Mouse (Mus musculus) neutrophil, adult 5-6 weeks (primary cell): ENCODE results near the gene Olfr548-ps1. TPM values are rescaled to one million over a fixed set of nuclear protein-coding genes. Genes with fewer than 3 reads are reported as not detected.
A peak's percentile ranks its signal among the peaks of the same experiment; 100 is the strongest.
"Not testable (repeated sequence)": the region's sequence is repeated elsewhere in the genome, so short reads cannot be mapped to it uniquely, and the experiment has no call there.

Experiments used
- ATAC-seq: fragments of 151-379, 151-347 bp; 2 replicates; pipeline ENCODE4 v1.8.0; 2017; ENCODE audit warnings: mild to moderate bottlenecking, moderate TSS enrichment; ENCODE audit not compliant: insufficient number of reproducible peaks, poor library complexity, low FRiP score, severe bottlenecking; ENCODE audit errors: extremely low read depth
- total RNA-seq: library from RNA; stranded (forward); fragments of 200-1000 nt; gene quantifications from 2 replicates; pipeline ENCODE4 v1.2.3, GENCODE M21; 2017

Olfr548-ps1 gene
- not detected in 2 replicates for total RNA-seq

GRCm38 (mm10) chr7:102540596-102540995 is at the start of gene Olfr548-ps1:
Gene Olfr548-ps1, plus strand, starts transcription at chr7:102540896.
- ATAC-seq = no peak

GRCm38 (mm10) chr7:102494416-102494815 is 46.3 kb upstream of the Olfr548-ps1 start:
- ATAC-seq = not testable (repeated sequence)

GRCm38 (mm10) chr7:102499473-102499872 is 41.2 kb upstream of the Olfr548-ps1 start, which contains the start of gene Olfr545:
Gene Olfr545, minus strand, starts transcription at chr7:102499573.
- no peak for ATAC-seq

- ATAC-seq = no peak
Measured at GRCm38 (mm10) chr7:102501986-102502385, 38.7 kb upstream of the Olfr548-ps1 start.

GRCm38 (mm10) chr7:102506848-102507247 is 33.8 kb upstream of the Olfr548-ps1 start:
- ATAC-seq = peak; percentile 69; the same call in 1 of the 2 replicates

GRCm38 (mm10) chr7:102508066-102508465 is 32.6 kb upstream of the Olfr548-ps1 start:
- no peak for ATAC-seq

- ATAC-seq = no peak
Measured at GRCm38 (mm10) chr7:102508666-102509065, 32.0 kb upstream of the Olfr548-ps1 start.

GRCm38 (mm10) chr7:102509726-102510125 is 31.0 kb upstream of the Olfr548-ps1 start:
- ATAC-seq = no peak

- ATAC-seq = no peak
Measured at GRCm38 (mm10) chr7:102511927-102512326, 28.8 kb upstream of the Olfr548-ps1 start.

- peak; percentile 60 for ATAC-seq
Measured at GRCm38 (mm10) chr7:102512814-102513435, 27.8 kb upstream of the Olfr548-ps1 start.

- ATAC-seq = no peak
Measured at GRCm38 (mm10) chr7:102514144-102514543, 26.6 kb upstream of the Olfr548-ps1 start.

GRCm38 (mm10) chr7:102516261-102517050 is 24.2 kb upstream of the Olfr548-ps1 start:
- no peak for ATAC-seq

- no peak for ATAC-seq
Measured at GRCm38 (mm10) chr7:102517051-102517335, 23.7 kb upstream of the Olfr548-ps1 start.

- ATAC-seq = no peak
Measured at GRCm38 (mm10) chr7:102529052-102529451, 11.6 kb upstream of the Olfr548-ps1 start.

GRCm38 (mm10) chr7:102534449-102534848 is 6.2 kb upstream of the Olfr548-ps1 start, which contains the start of gene Olfr547:
Gene Olfr547, plus strand, starts transcription at chr7:102534749.
- no peak for ATAC-seq

GRCm38 (mm10) chr7:102541251-102541650 is 555 bp downstream of the Olfr548-ps1 start:
- no peak for ATAC-seq

- ATAC-seq = no peak
Measured at GRCm38 (mm10) chr7:102549570-102549969, 8.9 kb downstream of the Olfr548-ps1 start, which contains the start of gene Olfr549. Gene Olfr549, plus strand, starts transcription at chr7:102549870.

- no peak for ATAC-seq
Measured at GRCm38 (mm10) chr7:102553279-102553678, 12.6 kb downstream of the Olfr548-ps1 start.

GRCm38 (mm10) chr7:102564999-102565997 is 24.6 kb downstream of the Olfr548-ps1 start, which contains the start of gene Trim21:
Gene Trim21, minus strand, starts transcription at chr7:102565486.
- ATAC-seq = peak; percentile 100
